Mouse (Mus musculus) embryonic facial prominence, embryonic 10.5 days (tissue): ENCODE results near the gene Elfn1. TPM values are rescaled to one million over a fixed set of nuclear protein-coding genes. Genes with fewer than 3 reads are reported as not detected.

Experiments
- DNase-seq: peaks from one replicate; pipeline ENCODE4 v3.0.0-alpha.2; 2017; ENCODE audit warnings: low spot score
- H3K27ac ChIP-seq: fragments of 300-500 bp; sonication (generic); replicated peaks from 2 replicates; pipeline ENCODE4 v1.5.1; 2016; ENCODE audit warnings: mild to moderate bottlenecking
- H3K27me3 ChIP-seq: fragments of 300-500 bp; sonication (generic); replicated peaks from 2 replicates; pipeline ENCODE4 v1.6.1; 2016; ENCODE audit warnings: low read depth, mild to moderate bottlenecking; ENCODE audit not compliant: poor library complexity, severe bottlenecking
- H3K36me3 ChIP-seq: fragments of 300-500 bp; sonication (generic); replicated peaks from 2 replicates; pipeline ENCODE4 v1.6.1; 2016; ENCODE audit warnings: mild to moderate bottlenecking, moderate library complexity
- H3K4me1 ChIP-seq: fragments of 300-500 bp; sonication (generic); 2 replicates; pipeline ENCODE4 v1.6.1; 2016
- H3K4me3 ChIP-seq: fragments of 300-500 bp; sonication (generic); 2 replicates; pipeline ENCODE4 v1.5.1; 2016; ENCODE audit warnings: mild to moderate bottlenecking, moderate library complexity
- H3K9me3 ChIP-seq: fragments of 300-500 bp; sonication (generic); 2 replicates; pipeline ENCODE4 v1.6.1; 2016; ENCODE audit warnings: mild to moderate bottlenecking
- WGBS: fragments of 180-500 bp; shearing (Covaris S2); methylation state at CpG from one replicate; pipeline ENCODE4 v1.1.7; 2016; 5-methylcytosine and 5-hydroxymethylcytosine counted together
- polyA plus RNA-seq: library from polyadenylated mRNA; unstranded; fragments of >200 nt; fragmentation: Nextera tagmentation; extraction: Ambion mirVana; gene quantifications from 2 replicates; pipeline ENCODE4 v1.2.1, GENCODE M21; 2016

The Elfn1 gene
- polyA plus RNA-seq, 1 experiment from 2014 or later: 0.12 TPM

DNA sequence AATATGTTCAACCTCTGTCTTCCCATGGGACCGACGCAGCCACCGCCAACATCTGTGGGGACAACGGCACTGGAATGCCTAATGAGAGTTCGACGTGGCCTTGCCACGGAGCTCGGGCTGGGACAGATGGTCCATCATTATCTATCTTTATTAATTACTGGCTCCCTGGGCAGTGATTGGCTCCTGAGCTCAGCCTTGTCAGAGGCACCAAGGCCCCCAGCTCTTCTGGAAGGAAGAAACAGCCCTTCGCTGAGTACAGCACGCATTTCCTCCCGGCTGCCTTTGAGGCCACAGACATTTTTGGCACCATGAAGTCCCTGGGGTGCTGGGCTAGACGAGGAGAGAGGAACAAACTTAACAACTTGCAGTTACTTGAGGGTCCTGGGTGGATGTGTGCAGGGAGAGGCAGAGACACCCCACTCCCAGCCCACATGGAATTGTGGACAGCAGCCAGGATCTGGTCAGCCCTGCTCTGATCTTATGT lies 13.7 kb upstream of the Elfn1 start:
- no peaks in the 10 kb centered on the region for H3K36me3 ChIP-seq
- no peak overlapping the region for H3K4me3 ChIP-seq
- no peak for DNase-seq
- peaks cover 14% of the 10 kb centered on the region; the same call in 1 of the 2 replicates for H3K27me3 ChIP-seq
- H3K4me1 ChIP-seq: peaks cover 48% of the 10 kb centered on the region
- no peaks in the 10 kb centered on the region for H3K9me3 ChIP-seq
- no peak overlapping the region; the same call in 1 of the 2 replicates for H3K27ac ChIP-seq
- 77% methylated on average over 12 of the region's 12 CpGs for WGBS

DNA sequence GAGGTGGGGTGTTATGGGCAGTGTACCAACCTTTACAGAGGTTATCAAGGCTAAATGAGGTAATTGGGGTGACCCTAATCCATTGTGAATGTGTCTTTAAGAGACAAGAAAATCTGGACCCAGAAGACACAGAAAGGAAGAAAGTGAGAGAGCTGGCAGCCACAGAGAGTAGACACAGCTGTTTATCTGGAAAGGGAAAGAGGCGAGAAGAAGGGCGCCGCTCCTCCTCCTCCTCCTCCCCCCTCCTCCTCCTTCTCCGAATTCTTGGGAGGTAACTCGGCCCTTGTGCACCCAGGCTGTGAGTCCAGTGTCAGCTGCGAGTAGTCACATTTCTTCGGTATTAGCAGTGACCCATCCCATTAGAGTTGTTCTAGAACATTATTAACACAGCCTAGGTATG lies 8.7 kb upstream of the Elfn1 start:
- Histone ChIP-seq H3K36me3 (no peaks in the 10 kb centered on the region), H3K9me3 (no peaks in the 10 kb centered on the region), H3K27me3 (peaks cover 25% of the 10 kb centered on the region), H3K4me3 (no peak overlapping the region), H3K27ac (no peak overlapping the region), H3K4me1 (peaks cover 6% of the 10 kb centered on the region)
- 58% methylated on average over 7 of the region's 7 CpGs for WGBS
- DNase-seq: no peak

DNA sequence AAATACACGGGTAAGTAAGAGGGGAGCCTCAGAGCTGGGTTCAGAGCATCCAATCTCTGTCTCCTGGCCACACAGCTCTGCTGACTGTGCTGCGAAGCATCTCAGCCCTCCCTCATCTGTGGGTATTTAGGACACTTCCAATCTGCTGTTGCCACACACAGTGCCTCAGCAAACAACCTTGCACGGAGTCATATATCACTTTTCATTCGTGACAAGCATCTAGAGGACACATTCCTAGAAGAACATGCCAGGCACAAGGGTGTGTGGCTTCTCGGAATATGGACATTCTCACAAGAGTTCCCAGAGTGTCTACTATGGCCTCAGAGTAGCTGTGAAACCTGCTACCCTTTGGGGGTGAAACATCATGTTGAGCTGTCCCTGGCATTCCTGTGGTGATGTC lies 2.6 kb upstream of the Elfn1 start:
- WGBS: 77% methylated on average over 5 of the region's 5 CpGs
- no peak overlapping the region for H3K27ac ChIP-seq
- no peaks in the 10 kb centered on the region for H3K9me3 ChIP-seq
- DNase-seq: no peak
- peaks cover 71% of the 10 kb centered on the region for H3K27me3 ChIP-seq
- no peaks in the 10 kb centered on the region for H3K36me3 ChIP-seq
- peaks cover 34% of the 10 kb centered on the region for H3K4me1 ChIP-seq
- H3K4me3 ChIP-seq: no peak overlapping the region

DNA sequence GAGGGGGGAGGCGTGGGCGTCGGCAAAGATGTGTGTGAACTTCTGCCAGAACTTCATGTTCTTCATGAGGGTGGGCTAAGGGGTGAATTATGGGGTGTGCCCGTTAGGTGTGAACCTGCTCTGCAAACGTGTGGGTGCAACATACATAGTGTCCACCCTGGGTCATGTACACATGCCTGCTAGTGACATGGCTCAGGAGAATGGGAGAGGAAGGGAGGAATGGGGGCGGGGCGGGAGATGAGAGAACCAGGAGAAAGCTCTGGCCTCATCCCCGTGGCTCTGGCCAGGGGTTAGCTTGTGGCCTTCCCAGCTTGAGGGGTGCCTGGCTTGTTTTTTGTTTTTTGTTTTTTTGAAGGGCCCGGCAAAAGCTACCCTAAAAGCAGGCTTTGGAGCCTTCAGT lies 1.2 kb upstream of the Elfn1 start:
- Histone ChIP-seq H3K4me1 (peaks cover 45% of the 10 kb centered on the region), H3K9me3 (no peaks in the 10 kb centered on the region)

DNA sequence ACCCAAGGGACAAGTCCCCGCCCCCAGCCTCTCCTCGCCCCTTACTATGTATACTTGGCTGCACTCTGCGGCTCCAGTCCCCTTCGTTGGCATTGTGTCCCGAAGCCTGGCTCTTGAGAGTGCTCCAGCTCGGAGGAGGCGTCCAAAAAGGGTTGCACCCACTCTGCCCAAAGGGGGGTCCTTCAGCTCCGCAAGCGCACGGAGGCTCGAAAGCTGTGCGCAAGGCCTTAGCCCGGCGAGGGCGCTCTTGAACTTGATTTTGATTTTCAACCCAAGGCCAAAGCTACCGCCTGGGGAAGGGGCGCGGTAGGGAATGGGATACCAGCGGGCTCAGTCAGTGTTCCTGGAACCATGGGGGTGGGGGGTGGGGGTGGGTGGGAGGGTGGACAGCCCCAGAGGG lies 502 bp upstream of the Elfn1 start:
- H3K4me3 ChIP-seq: peak overlapping the region; percentile 74
- H3K27me3 ChIP-seq: peaks cover 83% of the 10 kb centered on the region
- no peaks in the 10 kb centered on the region for H3K9me3 ChIP-seq
- H3K27ac ChIP-seq: no peak overlapping the region
- H3K4me1 ChIP-seq: peaks cover 52% of the 10 kb centered on the region
- H3K36me3 ChIP-seq: no peaks in the 10 kb centered on the region
- peak; percentile 79 for DNase-seq
- WGBS: under 1% methylated on average over 19 of the region's 19 CpGs

More for the DNA sequence above, 1.2 kb upstream of the Elfn1 start:
- Histone ChIP-seq H3K4me3 (no peak overlapping the region), H3K36me3 (no peaks in the 10 kb centered on the region), H3K27me3 (peaks cover 76% of the 10 kb centered on the region), H3K27ac (no peak overlapping the region)
- WGBS: 39% methylated on average over 9 of the region's 9 CpGs
- DNase-seq: no peak

DNA sequence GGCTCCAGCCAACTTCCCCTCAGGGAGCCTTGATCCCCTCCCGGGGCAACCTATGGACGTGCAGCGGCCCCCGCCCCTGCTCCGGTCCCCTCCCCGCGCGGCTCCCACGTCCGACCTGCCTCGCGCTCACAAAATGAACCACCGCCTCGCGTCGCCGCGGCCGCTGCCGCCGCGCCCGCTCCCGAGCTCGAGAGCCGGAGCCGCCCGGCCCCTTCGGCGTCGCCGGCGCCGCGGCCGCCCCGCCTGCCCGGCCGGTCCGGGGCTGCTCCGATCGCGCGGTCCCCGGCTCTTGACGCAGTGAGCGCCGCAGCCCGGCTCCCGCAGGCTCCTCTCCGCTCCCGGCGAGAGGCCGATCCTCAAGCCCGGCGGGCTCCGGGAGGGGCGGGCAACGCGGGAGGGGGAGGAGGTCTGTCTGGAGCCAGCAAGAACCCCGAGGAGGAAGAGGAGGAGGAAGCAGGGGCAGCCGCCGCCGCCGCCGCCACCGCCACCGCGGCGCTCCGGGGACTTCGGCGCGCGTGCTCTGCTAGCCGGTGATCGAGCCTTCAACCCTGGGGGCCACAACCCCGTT lies 584 bp downstream of the Elfn1 start:
- H3K4me3 ChIP-seq: peak overlapping the region; percentile 74
- H3K27ac ChIP-seq: peak overlapping the region; percentile 78
- DNase-seq: peak; percentile 67
- H3K4me1 ChIP-seq: peaks cover 63% of the 10 kb centered on the region
- under 1% methylated on average over 78 of the region's 78 CpGs for WGBS
- H3K27me3 ChIP-seq: peaks cover 94% of the 10 kb centered on the region
- no peaks in the 10 kb centered on the region for H3K9me3 ChIP-seq
- H3K36me3 ChIP-seq: no peaks in the 10 kb centered on the region

DNA sequence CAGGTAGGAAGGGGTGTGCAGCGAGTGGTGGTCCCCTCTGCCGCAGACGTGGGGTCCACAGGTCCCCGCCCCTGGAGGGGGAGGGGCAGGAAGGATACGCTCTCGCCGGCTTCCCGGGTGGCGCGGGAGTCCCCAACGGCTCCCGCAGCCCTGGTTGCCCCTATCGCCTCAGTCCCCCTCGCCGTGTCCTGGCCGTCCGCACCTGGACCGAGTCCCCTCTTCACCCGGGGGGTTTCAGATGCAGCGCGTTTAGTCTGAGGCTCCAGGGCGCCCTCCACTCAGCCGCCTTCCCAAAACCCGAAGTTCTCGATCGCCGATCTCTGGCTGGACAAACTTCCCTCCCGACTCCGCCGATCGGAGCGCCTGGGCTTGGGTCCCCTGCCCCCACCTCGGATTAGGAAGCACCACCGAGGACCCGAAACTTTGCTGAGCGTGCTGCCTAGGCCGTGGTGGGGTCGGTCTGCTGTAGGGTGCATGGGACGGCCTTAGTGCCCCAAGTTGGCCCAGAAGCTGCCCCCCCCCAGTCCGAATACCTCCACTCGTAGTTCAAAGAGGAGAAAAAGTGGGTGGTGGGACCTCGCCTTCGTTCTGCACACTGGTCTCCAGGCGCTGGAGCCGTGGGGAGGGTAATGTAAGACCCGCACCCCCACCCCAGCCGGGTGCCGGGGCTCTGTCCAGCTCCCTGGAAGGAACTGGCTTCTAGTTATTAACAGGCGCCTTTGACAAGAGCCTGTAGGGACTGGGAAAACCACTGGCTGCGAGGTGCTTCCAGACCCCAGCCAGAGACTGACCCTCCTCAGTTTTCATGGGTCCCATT lies 1.3 kb downstream of the Elfn1 start:
- Histone ChIP-seq H3K27ac (peak overlapping the region; percentile 78), H3K27me3 (peaks cover 97% of the 10 kb centered on the region), H3K9me3 (no peaks in the 10 kb centered on the region), H3K36me3 (no peaks in the 10 kb centered on the region), H3K4me3 (peak overlapping the region; percentile 74), H3K4me1 (peaks cover 63% of the 10 kb centered on the region)
- peak; percentile 64 for DNase-seq
- under 1% methylated on average over 50 of the region's 50 CpGs for WGBS

DNA sequence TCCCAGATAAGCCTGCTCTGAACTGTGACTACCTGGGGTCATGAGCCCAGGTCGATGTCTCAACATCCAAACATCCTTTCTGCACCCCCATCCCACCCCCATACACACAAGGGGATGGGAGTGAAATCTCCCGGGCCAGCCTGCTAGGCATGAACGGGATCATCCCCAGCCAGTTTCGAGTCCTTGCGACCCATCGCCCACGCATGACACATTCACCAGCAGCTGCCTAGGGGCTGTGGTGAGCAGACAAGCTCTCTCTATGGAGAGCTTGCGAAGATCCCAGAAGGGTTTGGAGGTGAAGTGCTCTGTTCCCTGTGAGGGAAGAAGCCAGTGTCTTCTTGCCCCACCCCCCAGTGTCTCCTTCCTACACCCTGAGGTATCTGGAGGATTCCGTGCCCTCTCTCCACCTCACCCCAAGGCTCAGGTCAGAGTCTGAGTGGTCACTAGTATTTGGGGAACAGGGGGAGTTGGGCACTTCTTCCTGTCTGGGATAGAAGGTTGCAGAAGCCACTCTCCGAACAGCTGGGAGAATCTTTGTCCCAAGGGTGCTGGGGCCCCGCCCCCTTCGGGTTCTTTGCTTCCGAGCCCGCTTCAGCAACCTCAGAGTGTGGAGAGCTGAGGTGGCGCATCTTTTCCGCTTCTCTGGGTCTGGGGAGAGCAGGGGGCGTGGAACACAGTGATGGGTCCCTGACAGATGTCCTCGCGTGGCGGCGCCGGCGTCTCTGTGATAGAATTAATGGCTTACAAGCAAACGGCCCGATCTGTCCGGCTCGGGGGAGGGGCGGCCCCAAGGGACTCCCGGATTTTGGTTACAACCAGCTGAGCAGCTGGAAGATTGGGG lies 2.2 kb downstream of the Elfn1 start:
- WGBS: 1% methylated on average over 29 of the region's 29 CpGs
- no peaks in the 10 kb centered on the region for H3K9me3 ChIP-seq
- H3K36me3 ChIP-seq: no peaks in the 10 kb centered on the region
- no peak overlapping the region for H3K27ac ChIP-seq
- H3K27me3 ChIP-seq: peaks cover 100% of the 10 kb centered on the region
- peak overlapping the region; percentile 74 for H3K4me3 ChIP-seq
- DNase-seq: peak; percentile 50
- H3K4me1 ChIP-seq: peaks cover 63% of the 10 kb centered on the region

DNA sequence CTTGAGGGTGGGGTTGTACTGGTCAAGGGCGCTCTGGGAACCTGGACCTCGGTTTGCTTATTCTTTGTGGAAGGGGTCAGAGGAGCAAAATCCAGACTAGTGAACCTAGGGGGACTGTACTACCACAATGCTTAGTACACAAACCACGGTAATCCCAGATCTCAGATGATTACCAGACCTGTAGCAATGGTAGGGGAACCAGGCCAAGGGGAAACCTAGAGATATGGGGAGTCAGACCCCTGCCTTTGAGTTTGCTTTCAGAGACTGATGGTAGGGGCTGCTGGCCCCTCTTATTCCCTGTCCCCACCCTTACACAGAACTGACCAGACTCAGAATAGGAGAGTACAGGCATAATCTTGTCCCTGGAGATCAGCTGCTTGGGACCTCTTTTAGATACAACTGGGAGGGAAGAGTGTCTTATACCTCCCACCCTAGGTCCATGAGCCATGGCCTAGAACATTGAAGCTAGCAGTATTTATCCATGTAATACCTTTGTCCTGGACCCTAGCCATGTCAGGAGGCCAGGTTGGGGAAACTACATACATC lies 3.1 kb downstream of the Elfn1 start:
- no peak overlapping the region for H3K27ac ChIP-seq

DNA sequence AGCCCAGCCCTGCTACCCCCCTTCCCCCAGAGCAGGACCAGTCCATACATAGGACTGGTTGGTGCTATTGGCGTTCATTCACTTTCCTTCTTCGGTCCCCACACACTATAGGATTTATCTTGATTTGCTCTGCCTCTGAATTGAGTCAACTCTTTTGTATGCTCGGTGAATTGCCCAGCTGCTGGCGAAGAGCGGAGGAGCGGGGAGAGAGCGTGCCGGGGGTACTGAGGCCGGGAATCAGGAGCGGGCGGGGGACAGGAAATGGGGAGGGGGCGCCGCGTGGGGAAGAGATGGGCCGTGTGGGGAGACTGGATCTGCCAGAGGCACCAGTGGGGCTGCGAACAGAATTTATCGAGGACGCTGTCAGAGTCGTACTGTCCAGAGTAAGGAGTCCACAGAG lies 3.8 kb downstream of the Elfn1 start:
- peak; percentile 40 for DNase-seq
- Histone ChIP-seq H3K4me1 (peaks cover 63% of the 10 kb centered on the region), H3K27ac (no peak overlapping the region), H3K4me3 (peak overlapping the region; percentile 69), H3K27me3 (peaks cover 100% of the 10 kb centered on the region), H3K9me3 (no peaks in the 10 kb centered on the region), H3K36me3 (no peaks in the 10 kb centered on the region)
- WGBS: 2% methylated on average over 19 of the region's 19 CpGs

More for the DNA sequence above, 3.1 kb downstream of the Elfn1 start:
- DNase-seq: no peak
- 10% methylated on average over 3 of the region's 3 CpGs for WGBS
- H3K4me3 ChIP-seq: peak overlapping the region; percentile 41; the same call in 1 of the 2 replicates
- no peaks in the 10 kb centered on the region for H3K36me3 ChIP-seq
- peaks cover 63% of the 10 kb centered on the region for H3K4me1 ChIP-seq
- H3K9me3 ChIP-seq: no peaks in the 10 kb centered on the region
- H3K27me3 ChIP-seq: peaks cover 100% of the 10 kb centered on the region

DNA sequence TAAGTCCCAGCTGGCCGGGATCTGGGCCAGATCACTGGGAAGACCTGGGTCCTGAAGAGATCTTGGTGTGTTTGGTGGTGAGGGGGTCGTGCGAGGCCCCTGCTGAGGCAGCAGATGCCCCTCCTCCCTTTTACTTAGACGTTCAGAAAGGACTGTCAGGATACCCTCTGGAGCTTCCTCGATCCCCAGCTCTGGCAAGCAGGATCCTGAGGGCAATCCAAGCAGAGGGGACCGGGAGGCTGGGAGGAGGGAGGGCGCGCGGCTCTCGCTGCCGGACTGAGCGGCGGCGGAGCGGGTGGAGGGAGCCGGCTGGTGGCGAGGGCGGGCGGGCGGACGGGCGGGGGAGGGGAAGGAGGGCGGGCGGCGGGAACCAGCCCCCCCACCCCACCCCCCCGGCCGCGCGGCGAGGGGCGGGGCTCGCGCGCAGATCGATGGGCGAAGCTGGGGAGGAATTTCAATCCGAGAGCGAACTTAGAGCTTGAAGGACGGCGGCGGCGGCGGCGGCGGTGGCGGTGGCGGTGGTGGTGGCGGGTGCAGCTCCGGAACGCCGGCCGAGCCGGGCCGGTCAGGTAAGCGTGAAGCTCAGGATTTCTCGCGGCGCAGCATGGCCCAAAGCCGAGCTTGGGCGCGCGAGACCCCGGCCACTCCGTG lies 4.5 kb downstream of the Elfn1 start:
- Histone ChIP-seq H3K27ac (peak overlapping the region; percentile 57), H3K4me3 (peak overlapping the region; percentile 69), H3K4me1 (peaks cover 58% of the 10 kb centered on the region), H3K9me3 (no peaks in the 10 kb centered on the region), H3K27me3 (peaks cover 100% of the 10 kb centered on the region), H3K36me3 (no peaks in the 10 kb centered on the region)
- peak; percentile 72 for DNase-seq
- 0% methylated on average over 52 of the region's 64 CpGs for WGBS

DNA sequence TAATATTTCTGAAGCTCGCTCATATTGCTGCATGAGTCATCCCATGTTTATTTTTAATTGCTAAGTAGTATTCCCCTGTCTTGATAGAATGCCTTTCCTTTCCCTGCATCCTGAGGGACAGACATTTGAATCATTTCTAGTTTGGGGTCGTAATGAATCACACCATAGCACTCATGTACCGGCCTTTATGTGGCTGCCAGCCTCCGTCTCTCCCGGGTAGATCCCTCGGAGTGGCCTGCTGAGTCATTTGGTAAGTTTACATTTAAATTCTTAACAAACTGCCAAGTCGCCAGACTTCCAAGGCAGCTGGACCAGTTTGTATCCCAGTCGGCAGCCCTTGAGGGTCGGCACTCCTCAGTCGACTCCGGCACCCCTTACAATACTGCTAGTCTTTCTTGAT lies 13.9 kb downstream of the Elfn1 start:
- peaks cover 24% of the 10 kb centered on the region for H3K27me3 ChIP-seq
- 0 out of 2 replicates have a peak, but pooled peaks cover 5% of the 10 kb centered on the region for H3K9me3 ChIP-seq
- H3K36me3 ChIP-seq: no peaks in the 10 kb centered on the region
- no peak overlapping the region for H3K4me3 ChIP-seq
- no peak overlapping the region for H3K27ac ChIP-seq
- no peaks in the 10 kb centered on the region for H3K4me1 ChIP-seq
- no peak for DNase-seq
- WGBS: 72% methylated on average over 11 of the region's 11 CpGs
